Mouse (Mus musculus) liver, embryonic 14.5 days (tissue): ENCODE data around the gene Ttc39a. TPM values are rescaled to one million over a fixed set of nuclear protein-coding genes. Genes with fewer than 3 reads are reported as not detected.
"Not testable (repeated sequence)": the region's sequence is repeated elsewhere in the genome, so short reads cannot be mapped to it uniquely, and the experiment has no call there.

Experiments
- ATAC-seq: fragments of 200-750 bp; cut with Nextera tagmentation; 2 replicates; pipeline ENCODE4 v1.8.0; 2017; ENCODE audit warnings: moderate number of reproducible peaks, mild to moderate bottlenecking, moderate library complexity; ENCODE audit not compliant: insufficient read depth
- DNase-seq, 3 experiments: peaks; one replicate each; pipeline ENCODE4 v3.0.0-alpha.2; 2012 to 2013; ENCODE audit warnings: low read depth in 3 of 3, low spot score in 3 of 3
- H3K27ac ChIP-seq: fragments of 300-500 bp; sonication (generic); 2 replicates; pipeline ENCODE4 v1.5.1; 2014; ENCODE audit warnings: moderate library complexity, mild to moderate bottlenecking, control low read depth, inconsistent platforms
- H3K27me3 ChIP-seq: fragments of 300-500 bp; sonication (generic); 2 replicates; pipeline ENCODE4 v1.6.1; 2014; ENCODE audit warnings: mild to moderate bottlenecking, low read length, moderate library complexity; ENCODE audit not compliant: control insufficient read depth, insufficient read depth
- H3K36me3 ChIP-seq: fragments of 300-500 bp; sonication (generic); replicated peaks from 2 replicates; pipeline ENCODE4 v1.6.1; 2014; ENCODE audit warnings: low read depth; ENCODE audit not compliant: control insufficient read depth, insufficient read depth
- H3K4me1 ChIP-seq, 2 experiments: fragments of 200-500 bp in 1 of 2; fragments of 300-500 bp in 1 of 2; sonication (generic) in 1 of 2; replicated peaks; 2 replicates each; pipeline ENCODE4 v1.6.1; 2012 to 2014; ENCODE audit warnings: antibody characterized with exemption in 1 of 2, inconsistent platforms in 1 of 2, low read length in 1 of 2; ENCODE audit not compliant: control insufficient read depth in 2 of 2, insufficient read depth in 2 of 2
- H3K4me2 ChIP-seq: fragments of 300-500 bp; sonication (generic); 2 replicates; pipeline ENCODE4 v1.6.1; 2014; ENCODE audit warnings: low read depth, mild to moderate bottlenecking, control low read depth, moderate library complexity
- H3K4me3 ChIP-seq, 2 experiments: fragments of 200-500 bp in 1 of 2; fragments of 300-500 bp in 1 of 2; sonication (generic) in 1 of 2; 2 replicates each; pipeline ENCODE4 v1.5.1; 2012 to 2014; ENCODE audit warnings: low read depth in 2 of 2, low read length in 2 of 2, mild to moderate bottlenecking in 2 of 2, control low read depth in 1 of 2, inconsistent platforms in 1 of 2, moderate library complexity in 1 of 2; ENCODE audit not compliant: insufficient read depth in 1 of 2
- H3K9ac ChIP-seq: fragments of 300-500 bp; sonication (generic); replicated peaks from 2 replicates; pipeline ENCODE4 v1.6.1; 2014; ENCODE audit warnings: mild to moderate bottlenecking, control low read depth, moderate library complexity
- H3K9me3 ChIP-seq: fragments of 300-500 bp; sonication (generic); 2 replicates; pipeline ENCODE4 v1.6.1; 2016; ENCODE audit warnings: low read length, mixed read lengths; ENCODE audit not compliant: control insufficient read depth
- CTCF ChIP-seq: IDR thresholded peaks from 2 replicates; pipeline ENCODE4 v1.5.1; 2016; ENCODE audit warnings: antibody characterized with exemption, low read depth, control low read depth
- EP300 ChIP-seq: IDR thresholded peaks from 2 replicates; pipeline ENCODE4 v1.6.1; 2016; ENCODE audit warnings: antibody characterized with exemption, low read depth
- WGBS: fragments of 180-500 bp; shearing (Covaris S2); extraction: QIAGEN DNeasy Blood & Tissue Kit; methylation state at CpG from one replicate; pipeline ENCODE4 v1.1.7; 2014; ENCODE audit not compliant: insufficient replicate concordance; 5-methylcytosine and 5-hydroxymethylcytosine counted together
- polyA plus RNA-seq, 2 experiments: library from polyadenylated mRNA; depleted of rRNA in 1 of 2; stranded (reverse) in 1 of 2; unstranded in 1 of 2; fragments of >200 nt; fragmentation: Nextera tagmentation in 1 of 2; extraction: Ambion mirVana in 1 of 2; gene quantifications; 2 replicates each; pipeline versions ENCODE4 v1.2.1 to v1.2.3; 2012 to 2014

Ttc39a gene
- polyA plus RNA-seq, 2 experiments, result 11.7 to 13.6 TPM

GRCm38 (mm10) chr4:109393902-109394301 lies 12.5 kb upstream of the Ttc39a start:
- Histone ChIP-seq H3K9ac (peak overlapping the region; percentile 10), H3K36me3 (no peaks in the 10 kb centered on the region), H3K27me3 (no peaks in the 10 kb centered on the region), H3K4me2 (peak overlapping the region; percentile 69), H3K27ac (no peak overlapping the region), H3K4me3 (peak overlapping the region in 1 of 2 experiments; percentile 21; a peak in 1 of 4 replicates), H3K9me3 (no peaks in the 10 kb centered on the region), H3K4me1 (peaks cover 14% of the 10 kb centered on the region in 2 experiments)
- ATAC-seq (peak; percentile 80), DNase-seq (no peak)
- TF ChIP-seq EP300 (no peak), CTCF (peak; percentile 37; the same call in 1 of the 2 replicates)
- WGBS, result 13% methylated on average over 13 of the region's 13 CpGs

GRCm38 (mm10) chr4:109394314-109395074 lies 11.9 kb upstream of the Ttc39a start:
- no peaks in the 10 kb centered on the region for H3K9me3 ChIP-seq
- DNase-seq (no peak), ATAC-seq (peak; percentile 27)
- H3K27ac ChIP-seq, result no peak overlapping the region
- no peaks in the 10 kb centered on the region for H3K36me3 ChIP-seq
- TF ChIP-seq EP300 (no peak), CTCF (no peak)
- peak overlapping the region; percentile 7 for H3K9ac ChIP-seq
- WGBS, result 30% methylated on average over 13 of the region's 13 CpGs
- peak overlapping the region in 1 of 2 experiments; percentile 21; a peak in 1 of 4 replicates for H3K4me3 ChIP-seq
- H3K4me2 ChIP-seq, result peak overlapping the region; percentile 69
- H3K4me1 ChIP-seq, result peaks cover 14% of the 10 kb centered on the region in 2 experiments
- H3K27me3 ChIP-seq, result no peaks in the 10 kb centered on the region

GRCm38 (mm10) chr4:109400366-109400980 lies 6.0 kb upstream of the Ttc39a start:
- no peaks in the 10 kb centered on the region for H3K27me3 ChIP-seq
- 77% methylated on average over 10 of the region's 10 CpGs for WGBS
- ATAC-seq, result no peak
- no peaks in the 10 kb centered on the region for H3K9me3 ChIP-seq
- peaks cover 0 to 5% of the 10 kb centered on the region in 2 experiments; a peak in 2 of 4 replicates for H3K4me1 ChIP-seq
- no peak for DNase-seq
- no peak overlapping the region for H3K4me2 ChIP-seq
- TF ChIP-seq EP300 (no peak), CTCF (no peak)
- H3K27ac ChIP-seq, result no peak overlapping the region
- H3K36me3 ChIP-seq, result peaks cover 32% of the 10 kb centered on the region
- H3K4me3 ChIP-seq, result no peak overlapping the region
- H3K9ac ChIP-seq, result no peak overlapping the region

GRCm38 (mm10) chr4:109401176-109401689 lies 5.2 kb upstream of the Ttc39a start:
- Histone ChIP-seq H3K36me3 (peaks cover 32% of the 10 kb centered on the region), H3K4me2 (no peak overlapping the region), H3K9ac (no peak overlapping the region), H3K4me3 (no peak overlapping the region), H3K27me3 (no peaks in the 10 kb centered on the region), H3K4me1 (peaks cover 0 to 7% of the 10 kb centered on the region in 2 experiments; a peak in 2 of 4 replicates), H3K27ac (no peak overlapping the region), H3K9me3 (no peaks in the 10 kb centered on the region)
- DNase-seq, result no peak
- WGBS, result 64% methylated on average over 5 of the region's 5 CpGs
- ATAC-seq, result no peak
- TF ChIP-seq EP300 (no peak), CTCF (peak; percentile 72)

GRCm38 (mm10) chr4:109404908-109405307 lies 1.5 kb upstream of the Ttc39a start:
- Histone ChIP-seq H3K4me1 (peaks cover 26 to 33% of the 10 kb centered on the region in 2 experiments), H3K9ac (peak overlapping the region; percentile 95), H3K27ac (peak overlapping the region; percentile 97), H3K4me2 (peak overlapping the region; percentile 97), H3K4me3 (peak overlapping the region; percentile 68 to 97), H3K36me3 (peaks cover 32% of the 10 kb centered on the region)
- WGBS, result 77% methylated on average over 3 of the region's 3 CpGs
- peak; percentile 72 for TF ChIP-seq CTCF
- H3K9me3 ChIP-seq, DNase-seq, ATAC-seq, H3K27me3 ChIP-seq: not testable (repeated sequence)
